14 mouse cellular contexts compared by ENCODE assay signal in the genomic region with DNA sequence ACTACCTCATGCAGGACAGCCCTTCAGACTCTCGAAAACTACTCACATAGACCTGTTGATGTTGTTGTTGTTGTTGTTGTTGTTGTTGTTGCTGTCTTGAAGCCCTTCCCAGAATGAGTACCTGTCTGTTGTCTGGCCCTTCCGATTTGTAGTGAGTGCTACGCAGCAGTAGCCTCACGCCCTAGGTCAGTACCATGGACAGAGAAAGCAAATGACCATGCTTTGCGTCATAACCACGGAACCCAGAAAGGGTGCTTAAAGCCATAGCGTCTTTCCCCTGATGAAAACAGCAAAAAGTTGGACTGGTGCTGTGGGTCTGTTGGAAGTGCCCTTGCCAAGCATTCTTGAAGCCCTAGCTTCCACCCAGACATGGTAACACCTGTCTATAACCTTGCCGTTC.
A peak's percentile ranks its signal among the peaks of the same experiment; 100 is the strongest.
DNase-seq lines count a peak whose midpoint lies in the region; ATAC-seq and TF ChIP-seq lines count a peak whose summit lies in the region.
"Had no signal": no experiment of that assay in that cellular context is flagged by ENCODE, and none has a peak within 500 bp of the region (broad histone marks: within the 10 kb centered on the region; RNA-seq: fewer than 3 reads in every experiment).

No protein-coding gene starts in this region.

- no peak for ATAC-seq in lung, embryonic 14.5 days (ENCODE audit: insufficient read depth)
- ATAC-seq: forebrain, embryonic 14.5 days; lung, postnatal 0 days; midbrain, embryonic 15.5 days had no signal

- H3K27ac ChIP-seq in lung, embryonic 14.5 days (ENCODE audit: low read depth) = no peak overlapping the region
- H3K27ac ChIP-seq in heart, embryonic 10.5 days = no peak overlapping the region
- H3K27ac ChIP-seq: embryonic facial prominence, embryonic 12.5 days; hindbrain, embryonic 12.5 days; midbrain, embryonic 15.5 days had no signal

- no peak for TF ChIP-seq CTCF in lung, embryonic 14.5 days (IDR thresholded peaks at IDR 0.05; ENCODE audit: low read depth)

- WGBS in lung, embryonic 14.5 days = 36% methylated on average over 8 of the region's 8 CpGs
- WGBS in heart, embryonic 10.5 days = 39% methylated on average over 8 of the region's 8 CpGs

- DNase-seq in adrenal gland, postnatal 14 days = peak; percentile 48
- no peak for DNase-seq in adrenal gland, adult 8-10 months
- DNase-seq in lung, embryonic 14.5 days = peak; percentile 79
- no peak for DNase-seq in lung, adult 18-20 months
- DNase-seq in embryo, embryonic 10 days (ENCODE audit: low spot score) = peak; percentile 76
- DNase-seq in mesoderm, embryonic 11.5 days (ENCODE audit: low read depth, low spot score) = peak; percentile 64
- no peak for DNase-seq in heart, embryonic 10.5 days (ENCODE audit: low spot score)
- DNase-seq in spleen, adult 18-20 months = no peak
- DNase-seq: B cell, adult 2 months had no signal

- no peaks in the 10 kb centered on the region for H3K36me3 ChIP-seq in lung, embryonic 14.5 days (ENCODE audit: insufficient read depth)
- no peaks in the 10 kb centered on the region for H3K36me3 ChIP-seq in heart, embryonic 10.5 days
- H3K36me3 ChIP-seq: embryonic facial prominence, embryonic 12.5 days; hindbrain, embryonic 12.5 days; midbrain, embryonic 15.5 days had no signal

- no peaks in the 10 kb centered on the region for H3K4me1 ChIP-seq in lung, embryonic 14.5 days (ENCODE audit: insufficient read depth)
- no peaks in the 10 kb centered on the region for H3K4me1 ChIP-seq in heart, embryonic 10.5 days
- H3K4me1 ChIP-seq: embryonic facial prominence, embryonic 12.5 days; hindbrain, embryonic 12.5 days; midbrain, embryonic 15.5 days had no signal

- no peaks in the 10 kb centered on the region for H3K9me3 ChIP-seq in lung, embryonic 14.5 days (ENCODE audit: low read depth, low read length)
- no peaks in the 10 kb centered on the region for H3K9me3 ChIP-seq in heart, embryonic 10.5 days
- H3K9me3 ChIP-seq: embryonic facial prominence, embryonic 12.5 days; hindbrain, embryonic 12.5 days; midbrain, embryonic 15.5 days had no signal

- no peak overlapping the region for H3K4me2 ChIP-seq in lung, embryonic 14.5 days
- H3K4me2 ChIP-seq: embryonic facial prominence, embryonic 12.5 days; hindbrain, embryonic 12.5 days; midbrain, embryonic 15.5 days had no signal

- H3K9ac ChIP-seq in lung, embryonic 14.5 days = no peak overlapping the region
- H3K9ac ChIP-seq: embryonic facial prominence, embryonic 12.5 days; hindbrain, embryonic 12.5 days; midbrain, embryonic 15.5 days had no signal

- H3K27me3 ChIP-seq in lung, embryonic 14.5 days (ENCODE audit: insufficient read depth, low read length) = no peaks in the 10 kb centered on the region
- H3K27me3 ChIP-seq in heart, embryonic 10.5 days (ENCODE audit: insufficient read depth, poor library complexity, severe bottlenecking) = no peaks in the 10 kb centered on the region
- H3K27me3 ChIP-seq: embryonic facial prominence, embryonic 12.5 days; hindbrain, embryonic 12.5 days; midbrain, embryonic 15.5 days had no signal

- H3K4me3 ChIP-seq in lung, embryonic 14.5 days (ENCODE audit: low read depth, low read length) = no peak overlapping the region
- no peak overlapping the region for H3K4me3 ChIP-seq in heart, embryonic 10.5 days
- H3K4me3 ChIP-seq: embryonic facial prominence, embryonic 12.5 days; hindbrain, embryonic 12.5 days; midbrain, embryonic 15.5 days had no signal

Comparison
In these comparisons a context has a peak if more than half of its experiments do, and no peak if none do; other contexts are left out.
1. DNase-seq: peak in adrenal gland, postnatal 14 days (single experiment), lung, embryonic 14.5 days (single experiment), embryo, embryonic 10 days (single experiment) and mesoderm, embryonic 11.5 days (single experiment); none in adrenal gland, adult 8-10 months (single experiment), lung, adult 18-20 months (0 of 2), heart, embryonic 10.5 days (single experiment) and spleen, adult 18-20 months (0 of 2).